Mouse (Mus musculus): ENCODE data around the gene Itgae. TPM values are rescaled to one million over a fixed set of nuclear protein-coding genes. Genes with fewer than 3 reads are reported as not detected.
A peak's percentile ranks its signal among the peaks of the same experiment; 100 is the strongest.

Gene Itgae
- total RNA-seq, 2 experiments from 2014 or later: 0.12 TPM; not detected in 1

DNA sequence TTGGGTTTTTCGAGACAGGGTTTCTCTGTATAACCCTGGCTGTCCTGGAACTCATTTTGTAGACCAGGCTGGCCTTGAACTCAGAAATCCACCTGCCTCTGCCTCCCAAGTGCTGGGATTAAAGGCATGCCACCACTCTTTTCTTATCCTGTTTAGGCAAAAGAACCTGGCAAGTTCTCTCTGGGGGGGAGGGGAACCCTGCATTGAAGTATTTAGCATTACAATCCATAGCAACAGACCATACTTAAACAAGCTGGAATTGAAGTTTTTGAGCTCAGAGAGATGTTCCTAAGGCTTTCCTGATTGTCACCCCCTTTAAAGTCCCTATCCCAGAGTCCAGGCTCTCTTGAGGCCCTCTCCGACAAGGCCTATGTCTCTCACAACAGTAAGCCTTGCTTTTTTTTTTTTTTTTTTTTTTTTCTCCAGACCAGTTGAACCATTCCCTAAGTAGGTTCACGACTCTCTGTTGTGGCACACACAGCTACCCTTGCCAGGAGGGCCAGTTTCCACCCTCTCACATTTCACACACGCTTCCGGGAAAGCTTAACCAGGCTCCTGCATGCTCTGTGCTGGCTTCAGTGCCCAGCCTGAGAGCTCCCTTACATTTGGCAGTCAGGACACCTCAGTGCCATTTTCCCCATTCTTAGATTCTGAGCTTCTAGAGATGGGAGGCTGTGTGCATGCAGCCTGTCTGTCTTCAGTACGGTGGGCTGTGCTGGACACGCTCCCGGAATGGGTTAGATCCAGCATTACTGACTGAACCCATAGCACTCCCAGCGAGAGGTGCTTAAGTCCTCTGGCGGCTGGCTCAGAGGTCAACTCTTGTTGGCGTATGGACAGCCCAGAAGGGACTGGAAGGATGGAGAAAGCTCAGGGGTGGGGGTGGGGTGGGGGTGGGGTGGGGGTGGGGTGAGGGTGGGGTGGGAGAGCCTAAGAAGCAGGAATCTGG, 55.9 kb downstream of the Itgae start:
- peak; percentile 66 for DNase-seq (ENCODE audit: low spot score)

DNA sequence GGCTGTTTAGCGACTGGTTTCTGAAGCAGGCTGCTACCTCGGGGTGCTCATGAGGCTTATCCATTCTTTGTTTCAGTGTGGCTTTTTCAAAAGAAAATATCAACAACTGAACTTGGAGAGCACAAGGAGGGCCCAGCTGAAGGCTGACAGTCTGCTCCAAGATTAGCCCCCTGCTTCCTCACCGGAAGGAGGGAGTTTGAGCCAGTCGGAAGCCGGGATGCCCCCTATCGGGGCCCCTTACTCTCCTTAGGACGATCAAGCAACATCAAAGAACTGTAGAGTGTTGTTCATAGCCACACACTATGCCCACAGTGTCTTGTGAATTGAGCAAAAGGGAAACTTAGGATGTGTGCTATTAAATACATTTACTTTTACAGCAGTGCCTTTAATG, 56.6 kb downstream of the Itgae start:
- DNase-seq (ENCODE audit: low spot score): no peak

DNA sequence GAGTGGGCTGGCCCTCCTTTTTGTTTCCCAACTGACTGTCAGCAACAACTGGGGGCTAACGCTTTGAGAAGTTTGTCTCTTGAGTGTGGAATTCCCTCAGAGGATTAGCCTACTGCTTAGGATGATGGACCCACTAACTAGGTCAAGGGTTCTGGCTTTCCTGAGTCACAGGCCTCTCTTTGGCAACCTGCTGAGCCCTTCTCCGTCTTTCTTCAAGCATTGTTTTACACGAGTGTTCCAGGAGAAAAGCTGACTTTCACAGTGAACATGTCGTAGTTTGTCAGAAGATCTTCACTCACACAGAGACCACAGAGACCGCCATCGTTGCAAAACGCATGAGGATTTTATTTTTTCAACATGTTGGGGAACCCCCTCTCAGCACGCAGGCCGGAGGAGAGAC, 57.8 kb downstream of the Itgae start:
- DNase-seq (ENCODE audit: low spot score): no peak

GRCm38 (mm10) chr11:73155071-73155470, 64.7 kb downstream of the Itgae start:
- DNase-seq (ENCODE audit: low spot score): no peak

GRCm38 (mm10) chr11:73159957-73160810, 69.8 kb downstream of the Itgae start, which contains the start of gene P2rx5:
Gene P2rx5, plus strand, starts transcription at chr11:73160421.
- peak; percentile 47 for DNase-seq (ENCODE audit: low spot score)

DNA sequence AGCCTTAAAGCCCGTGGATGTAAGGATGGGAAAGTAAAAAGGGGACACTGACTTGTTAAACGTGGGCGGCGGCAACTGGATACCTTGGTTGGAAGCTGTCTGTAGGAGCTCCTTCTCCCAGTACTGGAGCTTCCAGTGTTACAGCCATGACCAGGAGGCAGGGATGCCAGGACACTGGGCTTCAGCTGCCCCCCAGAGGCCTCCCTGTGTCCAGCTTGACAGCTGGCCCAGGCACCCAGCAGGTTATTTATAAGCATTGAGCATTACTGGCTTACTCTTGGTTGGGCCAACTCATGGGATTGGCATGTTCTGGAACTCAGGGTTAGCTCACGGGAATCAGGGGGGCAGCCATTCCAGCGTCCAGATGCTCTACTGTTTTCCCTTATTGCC, 70.4 kb downstream of the Itgae start:
- DNase-seq (ENCODE audit: low spot score): peak; percentile 86

- DNase-seq (ENCODE audit: low spot score): no peak
Measured at GRCm38 (mm10) chr11:73161616-73162015, 71.2 kb downstream of the Itgae start.

GRCm38 (mm10) chr11:73162284-73162683, 71.9 kb downstream of the Itgae start:
- no peak for DNase-seq (ENCODE audit: low spot score)

DNA sequence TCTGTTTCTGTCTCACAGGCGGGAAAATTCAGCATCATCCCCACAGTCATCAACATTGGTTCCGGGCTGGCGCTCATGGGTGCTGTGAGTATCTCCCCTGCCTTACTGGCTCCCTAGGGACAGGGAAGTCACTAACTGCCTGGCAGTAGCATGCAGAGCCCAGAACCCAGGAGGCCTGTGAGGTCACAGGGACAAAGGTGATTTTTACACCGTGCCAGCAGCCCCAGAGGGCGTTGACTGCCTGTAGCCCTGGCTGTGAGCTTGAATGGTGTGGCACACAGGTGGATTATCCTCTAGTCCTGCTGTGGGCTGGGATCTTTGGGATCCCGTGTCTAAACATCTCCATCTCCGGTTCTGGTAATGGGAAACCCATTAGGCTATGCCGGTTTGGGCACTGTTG, 77.7 kb downstream of the Itgae start:
- no peak for DNase-seq (ENCODE audit: low spot score)

DNA sequence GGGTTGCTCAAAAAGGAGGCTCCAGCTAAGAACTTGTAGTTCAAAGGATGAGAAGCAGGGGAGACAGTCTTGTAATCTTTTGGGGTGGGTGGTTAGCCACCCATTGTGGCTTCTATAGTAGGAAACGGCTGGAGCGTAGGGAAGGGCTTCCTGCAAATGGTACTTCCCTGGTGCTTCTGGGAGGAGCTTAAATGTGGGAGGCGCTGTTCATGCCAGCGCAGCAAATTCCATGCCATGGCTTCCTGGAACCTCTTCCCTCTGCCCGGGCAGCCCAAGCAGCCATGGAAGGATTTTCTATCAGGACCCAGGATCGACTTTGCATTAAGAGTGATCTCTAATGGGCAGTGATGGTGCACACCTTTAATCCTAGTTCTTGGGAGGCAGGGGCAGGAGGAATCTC, 78.2 kb downstream of the Itgae start:
- no peak for DNase-seq (ENCODE audit: low spot score)

DNA sequence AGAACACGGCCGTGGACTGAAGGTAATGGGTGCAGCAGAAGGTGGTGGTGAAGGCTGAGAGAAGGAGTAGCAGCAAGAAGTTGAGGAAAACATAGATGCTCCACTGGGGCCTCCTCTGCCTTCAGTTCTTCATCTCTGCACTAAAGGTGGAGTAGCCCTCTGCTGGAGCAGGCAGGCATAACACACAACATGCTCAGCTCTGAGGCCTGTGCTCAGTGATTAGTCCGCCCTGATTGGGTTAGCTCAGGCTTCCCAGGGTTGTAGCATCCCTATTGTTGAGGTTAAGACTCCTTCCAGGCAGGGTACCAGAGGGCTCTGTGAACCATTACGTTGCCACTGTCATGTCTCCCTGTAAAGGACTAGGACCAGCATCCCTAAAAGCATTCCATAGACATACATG, 78.8 kb downstream of the Itgae start:
- peak; percentile 43 for DNase-seq (ENCODE audit: low spot score)

- DNase-seq (ENCODE audit: low spot score): peak; percentile 56
Measured at GRCm38 (mm10) chr11:73172186-73172585, 81.8 kb downstream of the Itgae start.

DNA sequence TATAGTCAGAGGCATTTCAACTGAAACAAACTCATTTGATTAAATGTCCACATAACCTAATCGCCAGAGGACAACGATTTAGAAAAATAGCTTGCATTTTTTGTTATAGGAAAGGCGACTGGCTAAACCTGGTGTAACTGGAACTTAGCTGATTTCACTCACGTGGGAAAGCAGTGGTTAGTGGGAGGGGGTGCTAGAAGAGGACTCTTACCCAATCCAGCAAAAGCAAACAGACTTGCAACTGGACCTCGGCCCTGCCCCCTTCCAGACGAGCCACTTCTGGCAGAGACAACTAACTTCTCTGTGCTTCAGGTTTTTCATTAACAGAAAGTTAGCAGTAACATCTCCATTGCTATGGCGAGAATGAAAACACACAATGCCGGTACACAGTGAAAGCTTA, 85.2 kb downstream of the Itgae start:
- DNase-seq (ENCODE audit: low spot score): no peak

DNA sequence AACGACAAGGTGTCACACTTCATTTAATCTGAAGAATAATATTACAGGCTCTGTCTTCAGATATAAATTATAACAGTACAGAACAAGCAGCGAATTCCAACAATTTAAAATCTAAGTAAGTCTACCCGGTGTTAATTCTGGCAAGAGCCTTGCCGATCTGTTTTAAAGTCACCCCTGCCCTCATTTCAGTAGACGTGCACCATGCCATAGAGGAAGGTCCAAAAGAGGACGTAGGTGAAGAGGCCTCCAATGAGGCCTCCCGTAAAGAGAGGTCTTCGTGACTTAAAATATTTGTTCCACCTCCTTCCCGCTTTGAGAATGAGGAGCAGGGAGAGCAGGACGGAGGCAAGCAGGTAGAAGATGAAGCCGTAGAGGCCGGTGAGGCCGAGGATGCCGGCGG, 85.8 kb downstream of the Itgae start:
- no peak for DNase-seq (ENCODE audit: low spot score)

DNA sequence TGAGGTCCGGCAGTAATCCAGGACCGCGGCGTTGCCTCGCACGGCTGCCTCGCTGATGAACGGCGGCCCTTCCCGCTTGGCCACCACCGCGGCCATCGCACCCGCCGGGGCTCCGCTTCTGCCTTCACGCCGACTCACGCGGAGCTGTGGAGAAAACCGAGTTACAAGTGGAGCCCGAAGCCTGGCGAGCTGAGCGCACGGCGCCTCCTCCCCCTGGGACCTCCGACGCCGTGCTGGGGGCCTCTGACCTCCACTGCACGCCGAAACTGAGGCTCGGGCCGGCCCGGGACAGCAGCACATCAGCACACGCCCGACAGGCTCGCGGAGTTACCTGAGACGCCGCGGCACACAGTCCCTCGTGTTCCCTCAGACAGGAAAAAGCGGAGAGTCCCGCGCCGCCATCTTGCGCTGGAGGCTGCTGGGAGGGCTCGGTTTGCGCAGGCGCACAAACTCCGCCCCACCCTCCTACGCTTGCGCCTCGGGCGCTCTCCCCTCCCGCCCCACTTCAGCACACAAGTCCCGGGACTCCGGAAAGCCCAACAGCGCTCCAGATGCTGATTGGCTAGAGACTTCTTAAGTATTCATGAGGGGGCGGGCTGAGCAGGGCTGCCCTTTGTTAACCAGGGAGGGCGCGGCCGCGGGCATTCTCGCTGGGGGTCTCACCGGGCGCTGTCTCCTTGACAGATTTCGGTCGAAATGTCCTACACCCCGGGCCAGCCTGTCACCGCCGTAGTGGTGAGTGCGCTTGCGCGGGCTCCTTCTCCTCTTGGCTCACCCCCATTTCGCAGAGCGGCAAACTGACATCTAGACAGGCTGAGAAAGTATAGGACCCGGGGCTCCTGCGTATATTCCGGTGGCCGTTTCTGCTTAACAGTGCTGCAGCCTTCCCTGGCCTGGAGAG, 86.5 kb downstream of the Itgae start, which contains the start of the genes Emc6 and Tax1bp3:
Gene Emc6 (minus strand): TSS at position 430 of the 901 bp plus-strand sequence.
Gene Tax1bp3 (plus strand): TSS at position 476 of the 901 bp plus-strand sequence.
- DNase-seq (ENCODE audit: low spot score): peak; percentile 96

DNA sequence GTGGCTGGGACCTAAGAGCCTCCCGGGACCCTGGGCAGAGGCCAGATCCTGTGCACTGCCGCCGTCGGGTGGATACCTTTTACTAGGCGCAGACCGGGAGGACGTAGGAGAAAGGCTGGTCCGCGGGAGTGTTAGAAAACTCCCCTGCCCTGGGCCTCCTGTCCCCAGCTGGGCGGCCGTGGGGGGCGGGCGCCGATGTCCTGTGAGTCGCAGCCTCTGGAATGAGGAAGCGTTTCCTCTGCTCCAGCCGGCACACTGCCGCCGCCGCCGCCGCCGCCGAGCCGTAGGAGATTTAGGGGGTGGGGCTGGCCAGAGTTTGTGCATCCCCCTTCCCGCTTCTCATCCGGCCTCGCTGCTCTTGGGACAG, 87.1 kb downstream of the Itgae start:
- DNase-seq (ENCODE audit: low spot score): peak; percentile 77

DNA sequence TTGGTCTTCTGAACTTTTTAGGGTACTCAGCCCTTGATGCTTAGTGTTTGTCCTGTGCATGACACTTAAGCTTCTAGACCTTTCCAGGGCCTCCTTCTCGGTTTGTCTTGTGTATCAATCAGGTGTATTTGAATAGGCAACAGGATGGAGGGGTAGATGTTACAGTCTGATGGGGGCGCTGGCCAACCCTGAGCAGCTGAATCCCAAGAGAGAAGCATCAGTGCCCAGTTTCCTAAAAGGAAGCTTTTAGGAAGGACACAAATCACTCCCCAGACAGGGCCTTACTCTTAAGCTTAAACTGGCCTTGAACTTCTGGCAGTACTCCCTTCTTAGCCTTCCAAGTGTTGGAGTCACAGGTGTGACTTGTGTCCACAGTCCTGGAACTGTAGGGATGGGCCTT, 87.5 kb downstream of the Itgae start:
- no peak for DNase-seq (ENCODE audit: low spot score)

- no peak for DNase-seq (ENCODE audit: low spot score)
Measured at GRCm38 (mm10) chr11:73185872-73186615, 95.7 kb downstream of the Itgae start.

GRCm38 (mm10) chr11:73187231-73187630, 96.8 kb downstream of the Itgae start:
- DNase-seq (ENCODE audit: low spot score): no peak

DNA sequence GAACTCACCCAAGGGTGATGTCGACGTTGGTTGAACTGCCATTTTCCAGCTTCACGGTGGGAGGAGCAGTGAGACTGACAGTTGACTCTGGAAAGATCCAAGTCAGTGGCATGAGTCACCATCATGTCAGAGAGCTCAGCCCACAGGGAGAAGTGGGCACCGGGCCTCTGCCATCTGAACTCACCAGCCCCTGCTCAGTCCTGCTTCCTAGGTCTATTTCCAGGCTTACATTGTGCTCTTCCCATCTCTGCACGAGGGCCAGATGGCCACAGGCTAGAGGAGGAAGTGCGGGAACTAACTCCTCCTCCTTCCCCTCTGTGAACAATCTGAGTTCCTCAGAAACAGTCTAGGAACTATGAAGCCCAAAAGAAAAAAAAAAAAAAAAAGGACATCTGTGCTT, 102.7 kb downstream of the Itgae start:
- no peak for DNase-seq (ENCODE audit: low spot score)
